Mouse (Mus musculus): ENCODE data around the gene Olfr569.

- TF ChIP-seq CTCF (conservative IDR thresholded peaks at IDR 0.05; ENCODE audit: low read length) = no peak
- no peak for TF ChIP-seq POU5F1 (IDR thresholded peaks at IDR 0.05; ENCODE audit: borderline replicate concordance, low read length)
Observed at GRCm38 (mm10) chr7:102917032-102917875, 26.6 kb upstream of the Olfr569 start, which contains the start of gene Olfr571.

Measured in E14TG2a.4 (cell line).